Mouse (Mus musculus): ENCODE results near the gene Cdh6.

- TF ChIP-seq CTCF (IDR thresholded peaks at IDR 0.05; ENCODE audit: borderline replicate concordance, extremely low read depth, insufficient read depth, insufficient read length): no peak
- no peak for TF ChIP-seq POLR2A (IDR thresholded peaks at IDR 0.05; ENCODE audit: borderline replicate concordance, extremely low read depth, insufficient read depth, insufficient read length, poor library complexity, severe bottlenecking)
Observed at GRCm38 (mm10) chr15:13132493-13132892, 41.0 kb downstream of the Cdh6 start.

Data from brain, embryonic 14.5 days (tissue).